ENCODE assay signal across 15 mouse cellular contexts in genomic region chr11:101419610-101420009, GRCm38 (mm10). TPM values are rescaled to one million over a fixed set of nuclear protein-coding genes. Genes with fewer than 3 reads are reported as not detected.
DNase-seq lines count a peak whose midpoint lies in the region; ATAC-seq lines count a peak whose summit lies in the region.
"Had no signal": no experiment of that assay in that cellular context is flagged by ENCODE, and none has a peak within 500 bp of the region (broad histone marks: within the 10 kb centered on the region; RNA-seq: fewer than 3 reads in every experiment).

No protein-coding gene starts in this region.

- no peaks in the 10 kb centered on the region for H3K27me3 ChIP-seq in forebrain, embryonic 11.5 days (ENCODE audit: control insufficient read depth, insufficient read depth, low read length)
- H3K27me3 ChIP-seq: heart, embryonic 15.5 days; hindbrain, embryonic 15.5 days had no signal

- DNase-seq in kidney, postnatal 10 days = peak; percentile 38
- DNase-seq in kidney, adult 8-10 months = no peak
- DNase-seq in lung, postnatal 10 days = peak; percentile 26
- DNase-seq in lung, postnatal 14 days = no peak
- DNase-seq in ZHBTc4 (ENCODE audit: low read depth, low spot score) = peak; percentile 72
- DNase-seq in retina, postnatal 1 day = peak; percentile 71
- no peak for DNase-seq in ovary, postnatal 10 days (ENCODE audit: low spot score)
- no peak for DNase-seq in forebrain, embryonic 11.5 days (ENCODE audit: low spot score)
- DNase-seq: gastrocnemius, postnatal 14 days had no signal

- WGBS in forebrain, embryonic 11.5 days = 14% methylated on average over 3 of the region's 3 CpGs

- H3K4me3 ChIP-seq in forebrain, embryonic 11.5 days (ENCODE audit: low read depth, low read length) = no peak overlapping the region
- H3K4me3 ChIP-seq: heart, embryonic 15.5 days; hindbrain, embryonic 15.5 days; limb, embryonic 10.5 days had no signal

- no peak overlapping the region for H3K4me2 ChIP-seq in forebrain, embryonic 11.5 days (ENCODE audit: low read depth, low read length, severe bottlenecking)
- H3K4me2 ChIP-seq: heart, embryonic 15.5 days; hindbrain, embryonic 15.5 days had no signal

- H3K9ac ChIP-seq in forebrain, embryonic 11.5 days (ENCODE audit: low read length) = no peak overlapping the region
- H3K9ac ChIP-seq: heart, embryonic 15.5 days; hindbrain, embryonic 15.5 days had no signal

- peaks cover 3% of the 10 kb centered on the region for H3K4me1 ChIP-seq in forebrain, embryonic 11.5 days (replicated peaks; ENCODE audit: control insufficient read depth, insufficient read depth, low read length)

- no peak for ATAC-seq in forebrain, embryonic 11.5 days (replicated peaks; ENCODE audit: low FRiP score)

- H3K27ac ChIP-seq in forebrain, embryonic 11.5 days (ENCODE audit: low read depth, low read length) = no peak overlapping the region
- H3K27ac ChIP-seq: heart, embryonic 15.5 days; hindbrain, embryonic 15.5 days; limb, embryonic 10.5 days; macrophage had no signal

- H3K36me3 ChIP-seq in forebrain, embryonic 11.5 days (ENCODE audit: control insufficient read depth, insufficient read depth, low read length) = no peaks in the 10 kb centered on the region
- H3K36me3 ChIP-seq: hindbrain, embryonic 15.5 days had no signal

- H3K9me3 ChIP-seq in forebrain, embryonic 11.5 days (ENCODE audit: control insufficient read depth, low read length) = no peaks in the 10 kb centered on the region
- H3K9me3 ChIP-seq: G1E; heart, embryonic 15.5 days; hindbrain, embryonic 15.5 days; limb, embryonic 10.5 days had no signal

RNA-seq across cellular contexts. Expression of gene Aarsd1, which starts 2.2 kb away (rescaled TPM):
- 101 and 111 TPM in 2 replicates for polyA plus RNA-seq in forebrain, embryonic 11.5 days (2014; fragmentation: Nextera tagmentation; extraction: Ambion mirVana)

RNA-seq across cellular contexts. Expression of gene Gm27029, which starts 5.0 kb away (rescaled TPM):
- 8.2 and 9.5 TPM in 2 replicates for polyA plus RNA-seq in forebrain, embryonic 11.5 days (2014; fragmentation: Nextera tagmentation; extraction: Ambion mirVana)
- polyA plus RNA-seq: macrophage; small intestine, adult 2 months had no signal

RNA-seq across cellular contexts. Expression of gene Rundc1, which starts 5.3 kb away (rescaled TPM):
- 22.5 and 24.5 TPM in 2 replicates for polyA plus RNA-seq in forebrain, embryonic 11.5 days (2014; fragmentation: Nextera tagmentation; extraction: Ambion mirVana)

RNA-seq across cellular contexts. Expression of gene Ptges3l, which starts 5.5 kb away (rescaled TPM):
- polyA plus RNA-seq in forebrain, embryonic 11.5 days (2014; fragmentation: Nextera tagmentation; extraction: Ambion mirVana) = 1.6 and 2.7 TPM in 2 replicates

RNA-seq across cellular contexts. Expression of gene Rpl27, which starts 22.5 kb away (rescaled TPM):
- polyA plus RNA-seq in forebrain, embryonic 11.5 days (2014; fragmentation: Nextera tagmentation; extraction: Ambion mirVana) = 370 and 424 TPM in 2 replicates

Comparison
In these comparisons a context has a peak if more than half of its experiments do, and no peak if none do; other contexts are left out.
1. DNase-seq: peak in kidney, postnatal 10 days (single experiment), lung, postnatal 10 days (single experiment), ZHBTc4 (single experiment) and retina, postnatal 1 day (single experiment); none in kidney, adult 8-10 months (0 of 2), lung, postnatal 14 days (single experiment), ovary, postnatal 10 days (single experiment) and forebrain, embryonic 11.5 days (single experiment).